Mouse (Mus musculus) myocyte (in vitro differentiated cells): ENCODE results near the gene Pip5kl1.

Source experiments
- E2F4 ChIP-seq: IDR thresholded peaks from one replicate; pipeline ENCODE4 v1.6.1; 2011; ENCODE audit warnings: mild to moderate bottlenecking, control low read depth, moderate library complexity; ENCODE audit not compliant: insufficient read depth
- MAX ChIP-seq: IDR thresholded peaks from one replicate; pipeline ENCODE4 v1.6.1; 2011; ENCODE audit warnings: low read depth, mild to moderate bottlenecking, control low read depth
- POLR2A ChIP-seq: IDR thresholded peaks from one replicate; pipeline ENCODE4 v1.6.1; 2011; ENCODE audit warnings: low read depth, mild to moderate bottlenecking, control low read depth, moderate library complexity; ENCODE audit not compliant: insufficient read length
- USF1 ChIP-seq: IDR thresholded peaks from one replicate; pipeline ENCODE4 v1.6.1; 2011; ENCODE audit warnings: low read depth, mild to moderate bottlenecking, control low read depth, moderate library complexity

DNA sequence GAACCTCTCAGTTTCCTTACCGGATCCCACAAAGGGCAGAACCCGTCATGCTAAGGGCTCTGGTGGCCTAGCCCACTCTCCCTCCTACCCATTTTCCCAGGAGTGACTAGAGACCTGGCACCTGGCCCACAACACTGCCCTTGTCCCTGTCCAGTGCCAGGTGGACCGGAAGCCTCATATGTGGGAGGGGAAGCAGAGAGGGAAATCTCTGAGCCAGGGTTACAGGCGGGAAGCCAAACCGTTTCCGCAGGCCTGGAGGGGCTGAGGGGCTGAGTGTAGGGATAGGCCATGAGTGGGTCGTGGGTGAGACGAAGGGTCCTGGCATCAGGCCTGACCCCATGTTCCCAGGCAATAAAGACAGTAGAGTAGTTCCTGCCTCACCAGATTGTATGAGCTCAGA lies 23.9 kb downstream of the Pip5kl1 start:
- TF ChIP-seq E2F4: no peak
- TF ChIP-seq POLR2A: no peak
- TF ChIP-seq MAX: no peak
- no peak for TF ChIP-seq USF1
